Mouse (Mus musculus) spleen, postnatal 4 days (tissue): ENCODE results near the gene Krtap9-1.
"Not testable (repeated sequence)": the region's sequence is repeated elsewhere in the genome, so short reads cannot be mapped to it uniquely, and the experiment has no call there.

ENCODE experiments used
- DNase-seq, 2 experiments: peaks; one replicate each; pipeline ENCODE4 v3.0.0; 2022; ENCODE audit warnings: low spot score in 2 of 2

The Krtap9-1 gene

DNA sequence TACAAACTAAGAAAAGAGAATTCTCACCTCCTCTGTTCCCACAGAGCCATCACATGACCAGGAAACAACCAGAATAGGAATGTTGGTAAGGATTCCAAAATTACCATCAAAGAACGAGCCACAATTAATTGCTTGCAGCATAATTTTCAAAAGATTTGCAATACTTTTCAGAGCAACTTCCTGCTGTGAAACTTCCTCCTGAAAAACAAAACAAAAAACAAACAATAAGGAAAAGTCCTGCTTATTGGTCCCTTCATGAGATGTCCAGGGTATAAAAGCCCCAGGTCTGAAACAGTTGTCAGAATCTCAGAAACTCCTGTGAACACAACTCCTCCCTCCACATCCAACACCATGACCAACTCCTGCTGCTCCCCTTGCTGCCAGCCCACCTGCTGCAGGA, at the start of gene Krtap9-1:
Krtap9-1 (plus strand) TSS at position 301 of the 400 bp plus-strand sequence.
- not testable (repeated sequence) for DNase-seq

DNA sequence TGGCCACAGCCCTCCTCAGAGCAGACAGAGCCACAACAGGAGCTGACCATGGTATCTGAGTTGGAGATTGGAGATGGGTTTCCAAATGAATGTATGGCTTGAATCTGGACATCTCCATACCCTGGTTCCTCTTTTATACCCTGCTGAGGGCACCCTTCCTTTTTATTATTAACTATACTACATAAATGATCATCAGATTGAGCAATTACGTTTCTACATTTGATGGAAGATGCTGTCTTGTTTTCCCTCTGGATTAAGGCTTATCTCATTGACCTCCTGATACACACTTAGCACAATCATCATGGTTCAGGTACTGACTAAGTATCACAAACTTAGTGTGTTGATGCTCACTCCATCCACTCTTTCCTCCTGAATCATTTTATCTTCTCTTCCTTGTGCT, 35.2 kb upstream of the Krtap9-1 start, which contains the start of gene 2300003K06Rik:
2300003K06Rik (minus strand) TSS at position 101 of the 400 bp plus-strand sequence.
- no peak for DNase-seq

DNA sequence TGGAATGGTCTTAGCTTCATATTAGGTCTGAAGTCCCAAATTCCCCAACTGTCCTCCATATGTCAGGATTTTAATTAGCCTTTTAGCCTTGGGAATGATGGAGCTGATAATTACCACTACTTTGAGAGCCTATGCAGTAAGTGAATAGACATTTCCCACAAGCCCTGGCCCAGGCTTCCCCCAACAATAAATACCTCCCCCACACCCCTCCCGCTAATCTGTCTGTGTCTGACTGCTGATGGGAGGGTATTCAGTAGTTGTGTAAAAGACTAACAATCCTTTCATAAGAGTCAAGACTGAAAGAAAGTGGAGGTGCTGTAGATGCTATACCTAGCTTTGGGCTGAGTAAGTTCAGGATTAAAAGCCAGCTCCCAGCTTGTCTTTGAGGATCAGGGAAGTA, 31.0 kb upstream of the Krtap9-1 start:
- no peak for DNase-seq

DNA sequence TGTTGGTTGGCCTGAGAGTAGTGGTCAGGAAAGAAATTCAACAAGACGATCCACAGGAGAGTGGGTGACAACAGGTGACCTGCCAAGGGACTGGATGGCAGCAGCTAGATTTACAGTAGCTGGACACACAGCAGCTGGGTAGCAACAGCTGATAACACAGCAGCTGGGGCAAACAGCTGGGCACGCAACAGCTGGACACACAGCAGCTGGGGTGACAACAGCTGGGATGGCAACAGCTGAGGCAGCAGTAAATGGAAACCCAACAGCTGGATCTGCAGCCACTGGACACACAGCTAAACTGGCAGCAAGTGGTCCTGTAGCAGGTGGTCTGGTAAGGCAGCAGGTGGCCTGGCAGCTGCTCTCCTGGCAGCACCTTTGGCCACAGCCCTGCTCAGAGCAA, 26.4 kb upstream of the Krtap9-1 start:
- no peak for DNase-seq

DNA sequence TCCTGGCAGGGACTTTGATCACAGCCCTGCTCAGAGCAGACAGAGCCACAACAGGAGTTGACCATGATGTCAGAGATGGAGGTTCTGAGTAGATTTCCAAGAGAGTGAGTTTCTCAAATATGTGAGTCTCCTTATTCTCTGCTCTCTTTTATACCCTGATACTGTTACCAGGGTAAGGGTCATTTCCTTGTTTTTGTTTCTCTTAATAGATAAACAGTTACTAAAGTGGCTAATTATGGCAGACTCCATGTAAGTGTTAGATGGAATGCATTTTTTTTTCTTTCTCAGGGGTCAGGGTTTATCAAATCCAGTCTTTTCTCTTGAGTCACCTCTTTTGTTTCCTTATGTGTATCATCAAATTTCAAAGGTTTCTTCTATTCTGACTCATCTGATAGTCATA, 21.7 kb upstream of the Krtap9-1 start, which contains the start of gene Krtap4-16:
Krtap4-16 (minus strand) TSS at position 101 of the 400 bp plus-strand sequence.
- DNase-seq, result no peak

DNA sequence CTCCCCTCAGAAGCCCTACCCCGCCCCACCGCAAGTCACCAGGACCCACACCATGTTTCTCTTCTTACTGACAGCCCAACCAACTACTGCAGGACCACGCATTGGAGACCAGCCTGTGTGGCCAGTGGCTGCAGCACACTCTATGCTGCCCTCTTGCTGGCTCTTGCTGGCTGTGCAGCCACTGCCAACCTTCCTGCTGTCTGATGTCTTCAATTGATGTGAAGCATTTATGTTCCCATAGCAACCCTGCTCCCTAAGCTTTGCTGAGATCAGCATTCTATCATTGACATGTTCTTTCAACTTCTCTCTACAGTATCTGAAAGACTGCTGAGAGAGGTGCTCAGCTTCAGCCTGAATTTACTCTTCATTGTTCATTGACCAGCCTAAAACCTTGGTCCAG, 19.1 kb upstream of the Krtap9-1 start:
- DNase-seq, result no peak

DNA sequence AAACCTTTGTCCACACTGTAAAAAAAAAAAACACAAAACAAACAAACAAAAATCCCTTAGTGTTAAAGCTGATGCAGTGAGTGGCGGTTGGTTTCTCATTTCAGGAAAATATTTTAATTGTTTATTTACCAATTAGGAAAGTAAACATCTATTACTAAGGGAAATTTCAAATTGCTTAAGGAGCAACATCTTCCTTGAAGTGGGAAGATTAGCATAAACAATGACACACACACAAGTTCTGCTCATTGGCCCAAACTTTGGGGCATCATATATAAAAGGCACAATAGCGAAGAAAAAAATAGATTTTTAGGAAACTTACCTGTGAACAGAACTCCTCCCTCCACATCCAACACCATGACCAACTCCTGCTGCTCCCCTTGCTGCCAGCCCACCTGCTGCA, 15.6 kb upstream of the Krtap9-1 start, which contains the start of gene Gm11568:
Gm11568 (plus strand) TSS at position 301 of the 400 bp plus-strand sequence.
- DNase-seq, result no peak

DNA sequence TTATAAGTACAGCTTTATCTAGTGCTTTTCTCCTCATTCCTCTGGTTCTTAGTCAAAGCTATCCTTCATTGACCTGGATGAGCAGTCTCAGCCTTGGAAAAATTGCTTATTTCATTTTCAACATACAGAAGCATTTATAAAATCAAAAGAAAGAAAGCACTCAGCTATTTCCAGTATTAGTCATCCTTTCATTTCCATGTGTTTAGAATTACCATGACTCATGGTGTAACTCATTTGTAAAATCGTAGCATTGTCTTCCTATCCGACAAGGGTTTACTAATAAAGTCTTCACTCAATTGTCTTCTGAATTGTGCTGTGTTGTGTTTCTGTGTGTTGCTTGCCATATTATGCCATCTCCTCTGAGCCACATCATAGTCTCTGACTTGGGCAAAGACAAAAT, 14.4 kb upstream of the Krtap9-1 start:
- no peak for DNase-seq

DNA sequence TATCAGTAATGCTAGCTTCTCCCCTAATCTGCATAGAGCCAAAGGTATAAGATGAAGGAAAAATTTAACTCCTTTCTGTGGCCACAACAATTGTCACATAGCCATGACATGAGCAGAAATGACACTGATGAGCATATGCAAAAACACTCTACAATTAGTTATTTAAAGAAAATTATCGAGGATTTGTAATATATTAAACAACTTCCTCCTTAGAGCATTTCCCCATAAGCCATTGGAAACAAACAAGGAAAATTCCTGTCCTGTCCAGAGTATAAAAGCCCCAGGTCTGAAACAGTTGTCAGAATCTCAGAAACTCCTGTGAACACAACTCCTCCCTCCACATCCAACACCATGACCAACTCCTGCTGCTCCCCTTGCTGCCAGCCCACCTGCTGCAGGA, 9.0 kb upstream of the Krtap9-1 start, which contains the start of gene Gm11559:
Gm11559 (plus strand) TSS at position 301 of the 400 bp plus-strand sequence.
- DNase-seq, result not testable (repeated sequence)

DNA sequence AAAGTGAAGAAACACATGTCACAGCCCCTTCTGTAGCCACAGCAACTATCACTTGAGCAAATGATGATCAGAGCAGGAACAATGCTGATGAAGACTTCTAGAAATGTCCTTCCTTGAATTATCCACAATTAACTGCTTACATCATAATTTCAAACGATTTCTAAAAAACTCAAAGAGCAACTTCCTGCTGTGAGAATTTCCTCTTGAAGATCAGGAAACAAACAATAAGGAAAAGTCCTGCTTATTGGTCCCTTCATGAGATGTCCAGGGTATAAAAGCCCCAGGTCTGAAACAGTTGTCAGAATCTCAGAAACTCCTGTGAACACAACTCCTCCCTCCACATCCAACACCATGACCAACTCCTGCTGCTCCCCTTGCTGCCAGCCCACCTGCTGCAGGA, 5.7 kb downstream of the Krtap9-1 start, which contains the start of gene Gm11567:
Gm11567 (plus strand) TSS at position 301 of the 400 bp plus-strand sequence.
- not testable (repeated sequence) for DNase-seq

DNA sequence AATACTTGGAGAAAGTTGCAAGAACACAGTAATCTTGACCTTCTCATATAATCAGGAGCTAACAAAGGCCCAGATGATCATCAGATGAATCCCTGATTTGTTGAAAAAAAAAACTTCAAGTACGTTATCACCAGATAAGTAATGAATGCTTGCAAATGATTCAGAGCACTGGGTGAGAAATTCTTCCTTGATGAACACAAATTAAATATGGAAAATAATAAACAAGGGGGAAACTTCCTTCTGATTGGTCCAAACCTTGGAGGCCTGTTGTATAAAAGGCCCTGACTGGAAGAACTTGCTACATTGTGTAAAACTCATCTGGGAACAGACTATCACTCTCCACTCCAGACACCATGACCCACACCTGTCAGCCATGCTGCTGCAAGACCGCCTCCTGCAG, 34.4 kb downstream of the Krtap9-1 start, which contains the start of gene Krtap31-1:
Krtap31-1 (plus strand) TSS at position 301 of the 400 bp plus-strand sequence.
- DNase-seq, result no peak

DNA sequence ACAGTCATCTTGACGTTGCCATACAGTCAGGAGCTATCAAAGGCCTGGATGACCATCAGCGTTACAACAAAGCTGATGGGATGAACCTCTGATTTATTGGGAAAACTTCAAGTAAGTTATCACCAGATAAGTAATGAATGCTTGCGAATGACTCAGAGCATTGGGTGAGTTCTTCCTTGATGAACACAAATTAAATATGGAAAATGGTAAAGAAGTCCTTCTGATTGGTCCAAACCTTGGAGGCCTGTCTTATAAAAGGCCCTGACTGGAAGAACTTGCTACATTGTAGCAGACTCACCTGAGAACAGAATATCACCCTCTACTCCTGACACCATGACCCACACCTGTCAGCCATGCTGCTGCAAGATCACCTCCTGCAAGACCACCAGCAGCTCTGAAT, 41.3 kb downstream of the Krtap9-1 start, which contains the start of gene Gm11565:
Gm11565 (plus strand) TSS at position 301 of the 400 bp plus-strand sequence.
- DNase-seq, result no peak
